Mouse (Mus musculus): ENCODE measurements around the gene Spata31d1a.

DNA sequence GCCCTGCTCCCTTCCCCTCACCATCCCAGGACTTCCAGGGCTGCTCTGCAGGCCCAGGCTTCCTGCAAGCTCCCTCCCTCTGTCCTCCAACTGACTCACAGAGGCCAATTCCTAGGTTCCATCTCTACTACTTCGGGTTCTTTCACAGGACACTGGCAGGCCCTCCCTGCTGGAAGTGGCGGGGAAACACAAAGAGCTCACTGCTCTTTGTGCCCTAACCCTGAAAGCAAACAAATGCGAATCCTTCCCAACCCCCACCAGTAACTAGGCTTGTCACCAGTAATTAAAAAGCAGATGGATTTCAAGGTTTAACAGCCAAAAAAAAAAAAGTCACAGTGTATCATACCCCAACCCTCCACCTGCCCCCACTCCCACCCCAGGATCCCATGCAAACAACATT lies 35.9 kb downstream of the Spata31d1a start:
- TF ChIP-seq GATA1 (IDR thresholded peaks at IDR 0.05; ENCODE audit: borderline replicate concordance, low read length) = no peak
- TF ChIP-seq FLI1 (IDR thresholded peaks at IDR 0.05; ENCODE audit: low read length) = no peak
